ENCODE assay signal across 8 mouse cellular contexts in genomic region chr13:113417757-113418483, GRCm38 (mm10).
A peak's percentile ranks its signal among the peaks of the same experiment; 100 is the strongest.
DNase-seq lines count a peak whose midpoint lies in the region; ATAC-seq lines count a peak whose summit lies in the region.

No protein-coding gene starts in this region.

- no peaks in the 10 kb centered on the region for H3K36me3 ChIP-seq in embryonic facial prominence, embryonic 15.5 days
- no peaks in the 10 kb centered on the region for H3K36me3 ChIP-seq in macrophage (ENCODE audit: inconsistent target)
- H3K36me3 ChIP-seq in midbrain, embryonic 13.5 days, result no peaks in the 10 kb centered on the region

- 41% methylated on average over 9 of the region's 9 CpGs for WGBS in embryonic facial prominence, embryonic 15.5 days
- 3% methylated on average over 9 of the region's 9 CpGs for WGBS in macrophage (ENCODE audit: missing documents)
- WGBS in midbrain, embryonic 13.5 days, result 61% methylated on average over 9 of the region's 9 CpGs

- H3K27me3 ChIP-seq in embryonic facial prominence, embryonic 15.5 days, result no peaks in the 10 kb centered on the region
- H3K27me3 ChIP-seq in midbrain, embryonic 13.5 days, result no peaks in the 10 kb centered on the region

- peak overlapping the region; percentile 48; the same call in 1 of the 2 replicates for H3K27ac ChIP-seq in embryonic facial prominence, embryonic 15.5 days (replicated peaks)
- H3K27ac ChIP-seq in macrophage, result peak overlapping the region; percentile 76
- H3K27ac ChIP-seq in midbrain, embryonic 13.5 days, result no peak overlapping the region

- H3K4me3 ChIP-seq in embryonic facial prominence, embryonic 15.5 days (replicated peaks), result no peak overlapping the region
- no peak overlapping the region for H3K4me3 ChIP-seq in macrophage (ENCODE audit: inconsistent target)
- H3K4me3 ChIP-seq in midbrain, embryonic 13.5 days (replicated peaks), result no peak overlapping the region

- H3K9ac ChIP-seq in embryonic facial prominence, embryonic 15.5 days, result no peak overlapping the region
- H3K9ac ChIP-seq in midbrain, embryonic 13.5 days (replicated peaks), result no peak overlapping the region

- DNase-seq in gastrocnemius, adult 18-20 months (ENCODE audit: low spot score), result peak; percentile 50
- DNase-seq in gastrocnemius, postnatal 10 days, result no peak
- DNase-seq in 416B (ENCODE audit: low read depth), result peak; percentile 32
- DNase-seq in layer of hippocampus, postnatal 10 days (ENCODE audit: low spot score in 2 of 2), result peak; percentile 28 to 40

- H3K4me1 ChIP-seq in embryonic facial prominence, embryonic 15.5 days, result peaks cover 12% of the 10 kb centered on the region; the same call in 1 of the 2 replicates
- no peaks in the 10 kb centered on the region for H3K4me1 ChIP-seq in midbrain, embryonic 13.5 days (replicated peaks)

- ATAC-seq in embryonic facial prominence, embryonic 15.5 days (ENCODE audit: insufficient number of reproducible peaks, low FRiP score, low TSS enrichment, low read depth), result no peak
- peak; percentile 91 to 94 for ATAC-seq in hematopoietic stem cell, adult 5-6 weeks (replicated peaks in 1 of 2; ENCODE audit: insufficient read depth in 1 of 2, low FRiP score in 2 of 2, low TSS enrichment in 1 of 2, low read depth in 1 of 2, poor library complexity in 2 of 2, severe bottlenecking in 2 of 2)
- no peak for ATAC-seq in midbrain, embryonic 13.5 days

- H3K79me2 ChIP-seq in macrophage (ENCODE audit: inconsistent target), result no peaks in the 10 kb centered on the region

- H3K9me3 ChIP-seq in embryonic facial prominence, embryonic 15.5 days (replicated peaks), result no peaks in the 10 kb centered on the region
- H3K9me3 ChIP-seq in midbrain, embryonic 13.5 days, result no peaks in the 10 kb centered on the region

- H3K4me2 ChIP-seq in embryonic facial prominence, embryonic 15.5 days (replicated peaks), result no peak overlapping the region
- no peak overlapping the region for H3K4me2 ChIP-seq in midbrain, embryonic 13.5 days (replicated peaks)

Comparison
In these comparisons a context has a peak if more than half of its experiments do, and no peak if none do; other contexts are left out.
1. ATAC-seq: peak in hematopoietic stem cell, adult 5-6 weeks (2 of 2); none in embryonic facial prominence, embryonic 15.5 days (single experiment) and midbrain, embryonic 13.5 days (single experiment).